Mouse (Mus musculus): ENCODE data around the gene Gm3182.
"Not testable (repeated sequence)": the region's sequence is repeated elsewhere in the genome, so short reads cannot be mapped to it uniquely, and the experiment has no call there.

Gm3182 gene

DNA sequence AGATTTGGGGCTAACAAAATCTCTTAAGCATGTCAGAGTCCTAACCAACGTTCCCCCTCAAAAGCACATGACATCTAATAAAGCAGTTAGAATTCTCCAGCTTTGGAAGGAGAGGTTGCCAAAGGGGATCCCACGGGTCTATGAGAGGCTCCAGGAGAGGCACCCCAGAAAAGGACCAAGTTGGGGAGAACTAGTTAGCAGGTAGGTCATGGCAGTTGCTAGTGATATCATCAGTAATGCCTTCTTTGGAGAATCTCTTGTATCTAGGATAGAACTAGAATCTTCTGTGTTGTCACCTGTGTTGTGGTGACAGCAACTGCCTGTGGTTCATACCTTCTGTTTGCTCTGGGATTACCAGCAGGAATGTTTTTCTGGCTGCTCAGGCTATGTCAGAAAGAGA lies at the start of gene Gm3182:
Gene Gm3182 (plus strand): TSS at position 301 of the 400 bp plus-strand sequence.
- not testable (repeated sequence) for DNase-seq

DNA sequence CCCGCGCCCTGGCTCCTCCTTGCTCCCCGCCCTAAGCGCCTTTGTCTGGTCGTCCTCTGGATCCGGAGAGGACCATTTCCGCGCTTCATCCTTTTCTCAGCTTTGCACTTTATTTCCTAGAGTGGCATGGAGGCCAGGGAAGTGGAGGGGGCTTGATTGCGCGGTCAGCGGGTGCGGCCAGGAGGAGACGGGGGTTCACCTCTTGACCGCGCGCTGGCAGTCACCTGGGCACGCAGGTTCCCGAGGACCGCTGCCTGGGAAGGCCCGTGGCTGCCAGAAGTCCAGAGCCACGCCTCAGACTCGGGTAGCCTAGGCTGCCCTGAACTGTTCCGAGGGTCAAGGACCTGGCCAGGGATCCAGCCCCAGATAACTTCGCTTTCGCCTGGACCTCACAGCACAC lies 17.9 kb downstream of the Gm3182 start:
- DNase-seq = not testable (repeated sequence)
